Mouse (Mus musculus) liver, embryonic 14.5 days (tissue): Measurements from ENCODE around the gene Lad1.

Experiments
- CTCF ChIP-seq: IDR thresholded peaks from 2 replicates; pipeline ENCODE4 v1.5.1; 2016; ENCODE audit warnings: antibody characterized with exemption, low read depth, control low read depth
- EP300 ChIP-seq: IDR thresholded peaks from 2 replicates; pipeline ENCODE4 v1.6.1; 2016; ENCODE audit warnings: antibody characterized with exemption, low read depth

DNA sequence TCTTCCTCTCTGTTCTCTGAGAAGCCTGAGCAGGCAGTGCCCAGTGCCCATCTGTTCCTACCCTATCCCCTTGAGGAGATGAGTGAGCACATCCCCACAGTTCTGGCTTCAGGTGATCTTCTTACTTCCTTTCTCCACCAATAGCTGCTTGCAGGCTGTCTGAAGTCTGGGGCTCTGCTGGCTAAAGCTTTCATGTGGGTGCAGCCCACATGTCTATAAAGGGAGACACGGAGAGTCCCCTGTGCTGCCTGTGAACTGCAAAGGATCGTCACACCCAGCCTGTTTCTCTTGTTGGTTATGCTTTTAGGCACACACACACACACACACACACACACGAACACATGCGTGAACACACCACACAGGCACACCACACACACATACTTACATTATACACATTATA, 54.6 kb downstream of the Lad1 start:
- no peak for TF ChIP-seq CTCF
- TF ChIP-seq EP300: no peak
